Mouse (Mus musculus) large intestine, adult 2 months (tissue): ENCODE measurements around the gene Cpt1b. TPM values are rescaled to one million over a fixed set of nuclear protein-coding genes. Genes with fewer than 3 reads are reported as not detected.

Source experiments
- DNase-seq: peaks from one replicate; pipeline ENCODE4 v3.0.0-alpha.2; 2012; ENCODE audit warnings: low read depth, low spot score
- WGBS: fragments of 180-500 bp; shearing (Covaris S2); methylation state at CpG from one replicate; pipeline ENCODE4 v1.1.7; 2018; 5-methylcytosine and 5-hydroxymethylcytosine counted together
- polyA plus RNA-seq: library from polyadenylated mRNA; depleted of rRNA; stranded (reverse); fragments of >200 nt; gene quantifications from 2 replicates; pipeline ENCODE4 v1.2.3, GENCODE M21; 2012; rRNA removed

Cpt1b gene
- polyA plus RNA-seq, result 3.7 and 6.9 TPM in 2 replicates

DNA sequence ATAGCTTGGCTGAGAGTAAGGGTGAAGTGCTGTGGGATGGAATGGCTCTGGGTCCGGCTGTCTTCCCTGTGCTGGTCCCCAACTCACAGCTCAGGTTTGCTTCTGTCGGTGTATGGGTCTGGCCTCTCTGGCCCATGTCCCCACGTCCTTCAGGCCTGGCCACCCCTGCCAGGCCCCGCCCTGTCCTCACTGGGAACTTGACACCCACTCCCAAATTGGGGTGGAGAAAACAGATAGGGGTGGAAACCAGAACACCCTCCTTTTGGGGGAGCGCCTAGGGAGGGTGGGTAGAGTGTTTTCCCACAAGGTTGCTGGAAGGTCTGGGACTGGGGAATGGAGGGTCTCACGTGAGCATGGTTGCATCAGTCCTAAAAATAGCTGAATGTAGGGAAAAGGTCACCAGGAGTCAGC lies at the start of gene Cpt1b:
Gene Cpt1b (minus strand): TSS at position 153 of the 411 bp plus-strand sequence.
- WGBS, result 66% methylated on average over 6 of the region's 6 CpGs
- DNase-seq, result no peak

DNA sequence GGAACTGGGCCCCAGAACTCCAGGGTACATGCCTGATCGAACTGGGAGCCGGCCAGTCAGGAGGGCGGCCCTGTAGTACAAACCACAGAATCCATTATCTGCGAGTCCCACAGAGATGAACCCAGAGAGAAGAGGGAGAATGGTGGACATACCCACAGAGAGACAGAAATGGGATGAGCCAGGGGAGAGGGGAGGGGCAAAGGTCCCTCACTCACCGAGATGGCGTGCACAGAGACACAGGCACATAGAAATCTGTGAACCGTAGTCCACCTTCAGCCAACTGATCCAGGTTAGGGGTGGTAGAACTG lies 49.6 kb upstream of the Cpt1b start:
- DNase-seq, result no peak
- 90% methylated on average over 7 of the region's 7 CpGs for whole genome bisulfite sequencing

DNA sequence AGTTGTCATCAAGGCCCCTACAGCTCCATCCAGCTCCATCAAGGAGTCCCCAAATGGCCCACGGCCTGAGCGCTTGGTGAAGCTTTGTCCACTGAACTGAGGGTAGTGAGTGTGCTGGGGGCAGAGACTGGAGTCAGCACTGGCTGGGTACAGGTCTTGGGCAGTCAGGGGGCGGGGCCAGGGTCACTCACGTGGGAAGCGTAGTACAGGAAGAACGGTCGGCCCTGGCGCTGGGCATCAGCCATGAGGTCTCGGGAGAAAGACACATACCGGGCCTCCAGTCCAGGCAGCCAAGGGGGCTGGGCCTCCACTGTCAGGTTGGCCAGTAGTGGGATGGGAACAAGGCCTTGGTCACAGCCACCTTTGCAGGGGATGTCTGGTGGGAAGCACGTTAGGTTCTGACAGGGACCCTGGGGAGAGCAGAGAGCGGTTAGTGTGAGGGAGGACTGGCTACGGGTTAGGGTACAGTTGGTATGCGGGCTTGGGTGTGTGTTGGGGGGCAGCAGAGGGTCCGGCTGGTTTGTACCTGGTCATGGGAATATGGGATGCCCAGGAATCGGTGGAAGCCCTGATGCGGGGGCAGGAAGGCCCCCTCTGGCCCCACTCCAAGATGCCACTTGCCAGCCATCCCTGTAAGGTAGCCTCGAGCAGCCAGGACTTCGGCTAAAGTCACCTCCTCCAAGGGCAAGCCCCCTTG lies 49.1 kb upstream of the Cpt1b start:
- 95% methylated on average over 19 of the region's 19 CpGs for WGBS

DNA sequence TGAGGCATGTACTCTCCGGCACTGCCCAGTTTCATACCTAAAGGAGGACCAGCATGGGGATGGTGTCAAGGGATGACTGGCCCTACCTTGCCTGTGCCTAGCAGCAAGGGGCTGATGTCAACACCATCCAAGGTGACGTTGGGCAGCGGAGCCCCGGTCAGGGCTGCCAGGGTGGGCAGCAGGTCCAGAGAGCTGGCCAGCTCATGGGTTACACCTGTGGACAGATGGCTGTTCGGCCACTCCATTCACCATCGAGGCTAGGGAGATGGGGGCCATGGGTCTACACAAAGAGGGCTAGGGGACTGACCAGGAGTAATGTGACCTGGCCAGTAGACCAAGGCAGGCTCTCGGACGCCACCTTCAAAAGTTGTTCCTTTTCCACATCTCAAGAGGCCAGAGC lies 48.3 kb upstream of the Cpt1b start:
- no peak for DNase-seq
- 97% methylated on average over 8 of the region's 8 CpGs for WGBS

More for the DNA sequence above, 49.1 kb upstream of the Cpt1b start:
- DNase-seq, result no peak

DNA sequence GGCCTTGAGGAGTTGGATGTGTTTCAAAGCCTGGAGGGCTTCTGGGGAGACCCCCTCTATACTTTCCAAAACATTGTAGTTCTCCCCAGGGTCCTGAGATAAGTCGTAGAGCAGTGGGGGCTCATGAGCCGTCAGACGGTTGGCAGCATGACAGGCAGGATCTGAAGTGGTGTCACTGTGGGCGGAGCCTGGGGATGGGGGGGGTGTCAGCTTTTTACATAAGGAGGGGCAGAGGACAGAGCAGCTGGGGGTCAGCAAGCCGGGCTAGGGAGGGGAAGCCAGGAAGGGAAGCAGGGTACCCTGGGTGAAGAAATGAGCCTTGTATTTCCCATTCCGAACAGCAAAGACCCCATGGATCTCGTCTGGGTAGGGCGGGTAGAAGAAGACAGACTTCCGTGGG lies 47.7 kb upstream of the Cpt1b start:
- DNase-seq, result no peak
- 90% methylated on average over 9 of the region's 9 CpGs for WGBS

DNA sequence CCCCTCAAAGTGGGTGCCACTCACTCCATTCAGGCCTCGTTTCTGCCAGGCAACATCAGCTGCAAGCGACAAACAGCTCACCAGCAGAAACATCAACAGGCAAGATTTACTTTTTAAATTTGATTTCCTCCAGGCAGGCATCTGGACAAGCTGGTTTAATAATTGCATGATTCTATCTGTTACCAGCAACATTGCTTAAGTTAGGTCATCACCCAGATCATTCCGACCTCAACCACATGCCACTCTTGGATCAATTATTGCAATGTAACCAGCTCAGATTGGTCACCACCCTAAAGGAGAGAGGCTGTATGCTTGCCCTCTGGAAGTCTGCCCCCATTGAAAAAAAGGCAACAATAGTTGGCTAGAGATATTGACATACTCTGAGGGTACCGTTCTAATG lies 45.8 kb upstream of the Cpt1b start:
- WGBS, result 82% methylated on average over 4 of the region's 4 CpGs
- DNase-seq, result no peak

DNA sequence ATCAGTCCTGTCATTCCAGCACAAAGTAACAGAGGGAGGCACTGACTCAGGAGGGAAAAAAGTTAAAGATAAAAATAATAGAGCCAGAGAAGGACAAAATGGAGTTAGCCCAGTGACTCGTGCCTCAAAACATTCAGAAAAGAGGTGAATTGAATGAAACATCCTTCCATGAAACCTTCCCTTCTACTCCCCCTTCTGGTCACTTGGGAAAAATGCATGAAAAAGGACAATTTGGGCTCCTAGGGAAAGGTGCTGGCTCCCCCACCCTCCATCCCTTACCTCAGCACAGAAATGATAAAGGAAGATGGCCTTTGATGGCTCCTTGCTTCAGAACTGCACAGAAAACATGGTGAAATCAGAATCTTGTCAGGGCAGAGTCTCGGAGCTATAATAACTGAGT lies 42.9 kb upstream of the Cpt1b start:
- 25% methylated on average over 2 of the region's 2 CpGs for WGBS
- DNase-seq, result no peak

DNA sequence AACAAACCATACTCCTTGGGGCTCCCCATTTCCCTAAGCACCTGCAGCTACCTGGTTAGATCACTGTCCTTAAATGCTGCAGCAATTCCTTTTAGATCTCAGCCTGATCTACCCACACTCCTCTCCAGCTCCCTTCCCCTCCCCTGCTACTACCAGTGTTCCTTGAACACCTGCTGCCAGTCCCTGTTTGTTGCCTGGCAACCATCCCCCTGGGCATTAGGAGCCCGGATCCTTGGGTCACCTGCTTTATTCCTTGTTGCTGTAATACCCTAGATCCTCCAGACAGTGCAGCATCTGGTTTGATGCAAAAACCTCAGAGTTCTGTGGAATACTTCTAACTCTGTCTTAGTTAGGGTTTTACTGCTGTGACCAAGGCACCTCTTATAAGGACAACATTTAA lies 39.4 kb upstream of the Cpt1b start:
- no peak for DNase-seq
- 9% methylated on average over 1 of the region's 1 CpGs for WGBS

DNA sequence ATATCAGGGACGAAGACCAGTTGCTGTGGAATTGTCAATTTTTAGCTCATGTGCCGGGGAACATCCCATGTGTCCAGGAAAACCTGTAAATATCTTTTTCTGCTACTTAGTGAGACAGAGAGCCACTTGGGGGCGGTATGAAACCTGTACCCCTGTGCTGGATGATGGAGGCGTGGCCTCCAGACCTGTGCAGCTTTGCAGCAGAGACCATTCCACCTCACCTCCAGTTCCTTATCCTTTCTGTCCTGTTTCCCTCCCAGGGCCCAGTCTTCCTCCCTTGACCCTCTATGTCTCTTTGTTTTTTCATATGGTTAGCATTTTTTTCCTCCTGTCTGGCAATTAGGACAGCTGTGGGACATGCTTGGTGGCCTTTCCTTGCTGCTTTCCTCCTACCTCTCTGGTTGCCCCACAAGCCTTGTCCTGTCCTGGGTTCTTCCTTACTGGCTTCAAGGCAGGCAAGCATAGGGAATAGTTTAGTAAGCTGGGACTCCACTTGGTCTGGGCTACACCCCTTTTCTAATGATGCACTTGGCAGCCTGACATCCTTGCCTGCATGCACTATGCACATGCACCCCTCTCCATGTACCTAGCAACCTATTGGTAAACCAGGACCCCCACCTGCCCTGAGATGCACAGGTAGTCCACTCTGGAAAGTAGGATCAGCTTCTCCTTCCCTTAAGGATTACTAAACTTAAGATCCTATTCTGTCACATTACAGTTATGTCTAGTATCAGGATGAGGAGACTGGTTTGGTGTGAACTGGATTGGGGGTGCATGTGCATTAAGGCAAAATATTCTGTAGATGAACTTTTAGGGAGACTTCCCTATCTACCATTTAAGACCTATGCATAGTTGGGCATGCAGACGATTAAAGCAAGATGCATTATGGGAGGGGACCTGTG lies 37.9 kb upstream of the Cpt1b start:
- DNase-seq, result no peak
- 45% methylated on average over 5 of the region's 5 CpGs for WGBS

DNA sequence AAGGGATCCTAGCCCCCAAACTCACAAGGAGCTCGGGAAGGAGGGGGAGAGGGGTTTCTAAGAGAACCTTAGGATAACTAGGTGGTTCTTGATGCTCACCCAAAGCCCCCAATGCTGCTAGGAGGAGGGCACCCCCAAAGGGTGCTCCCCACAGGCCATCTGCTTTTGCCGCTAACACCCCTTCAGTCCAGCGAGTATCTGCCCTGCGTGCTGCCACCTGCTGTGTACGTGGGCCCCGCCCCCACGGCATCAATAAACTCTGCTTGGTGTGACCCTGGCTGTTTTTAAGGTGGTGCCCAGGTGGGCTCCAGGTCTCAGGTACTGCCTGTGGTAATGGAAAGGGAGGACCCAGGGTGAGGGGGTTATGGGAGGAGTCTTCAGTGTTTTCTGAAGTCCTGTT lies 36.5 kb upstream of the Cpt1b start:
- no peak for DNase-seq
- WGBS, result 46% methylated on average over 7 of the region's 7 CpGs

DNA sequence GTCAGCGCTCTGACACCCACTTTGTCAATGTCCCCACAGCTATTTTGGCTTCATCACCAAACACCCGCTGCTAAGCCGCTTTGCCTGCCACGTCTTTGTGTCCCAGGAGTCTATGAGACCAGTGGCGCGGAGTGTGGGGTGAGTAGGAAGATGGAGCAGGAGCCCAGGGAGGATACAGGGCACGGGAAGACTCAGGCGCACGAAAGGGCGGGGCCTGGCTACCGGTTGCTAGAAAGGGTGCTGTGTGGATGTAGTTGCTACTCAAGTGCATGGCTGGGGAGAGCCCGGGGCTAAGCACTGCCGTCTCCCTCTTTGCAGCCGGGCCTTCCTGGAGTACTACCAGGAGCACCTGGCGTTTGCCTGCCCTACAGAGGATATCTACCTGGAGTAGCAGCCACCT lies 35.7 kb upstream of the Cpt1b start:
- 71% methylated on average over 15 of the region's 15 CpGs for WGBS

DNA sequence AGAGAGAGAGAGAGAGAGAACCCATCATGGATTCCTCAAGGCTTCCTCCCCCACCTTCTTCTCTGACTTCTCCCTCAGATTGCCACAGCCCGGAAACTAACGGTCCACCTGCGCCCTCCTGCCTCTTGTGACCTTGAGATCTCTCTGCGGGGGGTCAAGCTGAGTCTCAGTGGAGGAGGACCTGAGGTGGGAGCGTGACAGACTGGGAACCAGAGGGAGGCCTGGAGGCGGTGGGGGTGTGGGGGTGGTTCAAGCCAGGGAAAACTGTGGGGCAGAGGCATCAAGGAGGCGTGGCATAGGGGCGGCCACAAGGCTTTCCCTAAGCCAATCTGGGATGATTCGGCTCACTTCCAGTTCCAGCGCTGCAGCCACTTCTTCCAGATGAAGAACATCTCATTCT lies 34.6 kb upstream of the Cpt1b start:
- no peak for DNase-seq
- 54% methylated on average over 10 of the region's 10 CpGs for WGBS

More for the DNA sequence above, 35.7 kb upstream of the Cpt1b start:
- no peak for DNase-seq

DNA sequence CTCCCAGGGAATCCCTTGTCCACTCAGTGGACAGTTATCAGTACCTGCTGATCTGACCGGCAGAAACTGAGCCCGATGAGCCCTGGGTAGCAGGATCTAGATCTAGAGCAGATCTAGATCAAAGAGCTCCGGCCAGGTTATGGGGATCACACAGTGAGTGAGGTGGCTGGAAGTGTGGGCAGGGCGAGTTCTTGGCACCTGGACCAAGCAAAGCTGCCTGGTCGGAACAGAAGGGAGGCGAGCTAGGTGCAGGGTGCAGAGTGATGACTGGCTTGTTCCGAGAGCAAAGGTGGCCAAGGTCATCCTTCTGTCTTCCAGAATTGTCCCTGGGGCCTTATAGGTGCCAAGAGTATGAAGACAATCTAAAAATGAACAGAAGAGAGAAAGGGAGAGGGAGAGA lies 34.2 kb upstream of the Cpt1b start:
- 66% methylated on average over 7 of the region's 7 CpGs for WGBS
- DNase-seq, result no peak

DNA sequence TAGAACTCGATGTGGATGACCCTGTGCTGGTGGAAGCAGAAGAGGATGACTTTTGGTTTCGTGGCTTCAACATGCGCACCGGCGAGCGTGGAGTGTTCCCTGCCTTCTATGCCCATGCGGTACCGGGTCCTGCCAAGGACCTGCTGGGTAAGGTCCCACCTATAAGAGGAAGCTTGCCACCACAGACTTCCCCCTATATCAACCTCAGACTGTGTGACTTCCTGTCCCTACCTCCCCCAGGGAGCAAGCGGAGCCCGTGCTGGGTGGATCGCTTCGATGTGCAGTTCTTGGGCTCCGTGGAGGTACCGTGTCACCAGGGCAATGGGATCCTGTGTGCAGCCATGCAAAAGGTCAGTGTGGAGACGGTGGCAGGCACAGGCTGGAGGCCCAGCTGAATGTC lies 33.3 kb upstream of the Cpt1b start:
- 86% methylated on average over 15 of the region's 15 CpGs for WGBS
- DNase-seq, result no peak

DNA sequence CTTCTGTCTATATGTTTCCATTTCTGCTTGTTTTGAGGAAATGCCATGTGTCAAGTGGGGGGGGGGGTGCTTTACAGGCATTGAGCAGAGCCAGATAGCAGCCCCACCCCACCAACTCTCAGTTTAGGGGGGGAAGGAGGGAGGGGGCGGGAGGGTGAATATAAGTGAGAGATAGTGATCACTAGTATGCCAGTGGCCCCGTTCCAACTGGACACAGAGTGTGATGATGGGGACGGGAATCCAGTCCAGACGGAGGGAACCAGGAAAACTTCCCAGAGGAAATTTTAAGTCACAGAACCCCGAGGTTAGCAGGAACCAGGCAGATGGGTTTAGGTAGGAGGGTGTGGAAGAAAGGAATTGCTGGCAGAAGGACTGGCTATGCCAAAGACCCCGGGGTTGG lies 30.0 kb upstream of the Cpt1b start:
- no peak for DNase-seq
- 60% methylated on average over 6 of the region's 6 CpGs for WGBS

DNA sequence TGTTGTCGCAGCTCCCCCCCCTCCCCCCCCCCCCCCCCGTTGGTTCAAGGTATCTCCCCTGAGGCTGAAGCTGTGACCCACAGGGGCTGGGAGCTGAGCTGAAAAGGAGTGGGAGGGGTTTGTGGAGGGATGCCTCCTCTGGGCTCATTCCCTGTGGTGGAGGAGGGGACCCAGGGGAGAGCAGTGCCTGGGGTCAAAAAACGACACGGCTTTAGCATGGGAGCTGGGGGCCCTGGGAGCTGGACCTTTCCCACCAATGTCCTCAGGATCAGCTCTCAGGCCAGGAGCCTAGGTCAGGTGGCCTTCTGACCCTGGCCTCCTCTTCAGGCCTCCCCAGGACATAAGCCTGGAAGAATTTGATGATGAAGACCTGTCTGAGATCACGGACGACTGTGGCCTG lies 29.2 kb upstream of the Cpt1b start:
- DNase-seq, result no peak
- 23% methylated on average over 6 of the region's 6 CpGs for WGBS

DNA sequence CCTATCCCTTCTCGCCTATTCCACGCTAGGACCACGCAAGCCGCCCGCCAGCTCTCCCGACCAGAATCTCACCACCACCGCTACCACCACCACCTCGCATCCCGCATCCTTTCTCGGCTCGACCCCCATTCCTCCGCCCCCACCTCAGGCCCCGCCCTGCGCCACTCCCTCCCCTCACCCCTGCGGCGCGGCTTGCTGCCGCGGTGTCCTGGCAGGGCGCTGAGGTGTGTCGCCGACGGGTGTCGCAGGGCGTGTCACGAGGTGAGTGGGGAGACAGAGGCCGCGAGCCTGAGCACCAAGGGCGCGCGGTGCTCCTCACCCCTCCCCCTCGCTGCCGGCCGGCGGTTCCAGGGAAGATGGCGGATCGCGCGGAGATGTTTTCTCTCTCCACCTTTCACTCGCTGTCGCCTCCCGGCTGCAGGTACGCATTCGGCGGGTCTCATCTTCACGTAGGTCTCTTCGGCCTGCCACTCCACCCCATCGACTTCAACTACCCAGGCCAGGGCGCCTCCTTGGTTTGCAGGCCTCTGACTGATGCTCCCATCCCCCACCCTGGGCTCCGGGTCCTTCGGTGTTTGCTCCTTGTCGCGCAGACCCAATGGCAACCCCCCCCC lies 28.3 kb upstream of the Cpt1b start, which contains the start of gene Mapk8ip2:
Gene Mapk8ip2 (plus strand): TSS at position 49 of the 614 bp plus-strand sequence.
- 3% methylated on average over 53 of the region's 53 CpGs for WGBS
- no peak for DNase-seq

DNA sequence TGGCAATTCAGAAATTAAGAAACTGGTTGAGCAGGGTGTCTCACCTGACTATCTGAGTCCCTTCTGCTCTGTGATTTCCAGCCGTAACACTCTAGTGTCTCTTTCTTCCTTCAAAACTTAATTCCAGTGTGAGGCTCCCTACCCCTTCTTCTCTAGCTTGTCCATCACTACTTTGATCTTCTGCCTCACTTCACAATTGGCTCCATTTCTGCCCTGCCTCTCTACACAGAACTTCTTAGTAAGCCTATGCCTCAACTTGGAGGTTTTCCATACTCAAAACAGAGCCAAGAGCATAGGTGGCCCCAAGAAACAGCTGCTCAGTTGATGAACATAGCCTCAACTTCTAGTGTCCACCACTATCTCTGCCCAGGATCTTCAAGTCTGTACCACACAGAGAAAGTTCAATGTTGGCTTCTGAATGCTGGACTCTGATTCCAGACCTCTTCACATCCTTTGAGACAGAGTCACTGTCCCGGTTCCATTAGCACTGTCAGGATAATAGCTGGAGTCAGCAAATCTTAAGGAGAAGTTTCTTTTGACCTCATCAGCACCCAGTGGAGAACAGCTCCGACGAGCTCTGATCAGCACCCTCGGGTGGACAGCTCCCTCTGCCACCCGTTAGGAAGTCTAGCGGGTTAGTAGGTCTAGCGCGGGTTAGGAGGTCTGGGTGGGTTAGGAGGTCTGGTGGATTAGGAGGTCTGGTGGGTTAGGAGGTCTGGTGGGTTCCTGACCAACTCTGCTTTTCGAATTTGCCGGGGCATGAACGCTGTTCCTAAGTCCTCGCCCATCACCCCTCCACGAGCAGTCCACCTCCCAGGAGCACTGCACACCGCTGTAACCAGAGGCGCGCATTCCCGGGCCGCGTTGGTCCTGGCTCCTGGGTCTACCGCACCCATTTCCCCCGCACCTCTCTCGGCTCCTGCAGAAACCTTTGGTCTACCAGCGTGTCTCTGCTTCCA lies 27.5 kb upstream of the Cpt1b start:
- no peak for DNase-seq

DNA sequence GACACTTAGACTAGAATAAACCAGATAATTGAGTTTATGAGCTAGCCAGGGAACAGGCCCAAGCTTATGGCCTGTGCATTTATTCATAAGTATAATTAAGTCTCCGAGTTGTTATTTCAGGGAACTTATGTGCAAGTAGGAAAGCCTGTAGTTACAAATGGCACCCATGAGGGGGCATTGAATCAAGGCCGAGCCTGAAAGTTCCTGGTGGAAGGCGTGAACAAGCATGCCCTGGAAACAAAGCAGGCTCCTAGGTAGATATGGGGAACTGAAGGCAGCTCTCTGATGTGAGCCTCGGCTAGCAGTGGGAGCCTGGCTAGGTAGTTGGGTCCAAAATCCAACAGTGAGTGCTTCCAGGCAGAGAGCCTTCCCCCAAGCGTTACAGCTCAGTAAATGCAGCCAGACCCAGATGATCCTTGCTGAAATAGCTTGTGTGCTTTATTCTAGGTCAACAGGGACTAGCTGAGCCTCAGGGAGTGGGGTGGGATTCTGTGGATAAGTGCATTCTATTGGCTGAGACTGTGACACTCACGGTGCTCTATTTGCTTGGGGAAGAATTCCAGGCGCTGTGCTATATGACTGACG lies 16.9 kb upstream of the Cpt1b start:
- no peak for DNase-seq
- 37% methylated on average over 8 of the region's 8 CpGs for WGBS

More for the DNA sequence above, 27.5 kb upstream of the Cpt1b start:
- 5% methylated on average over 24 of the region's 24 CpGs for WGBS
